8 mouse cellular contexts compared by ENCODE assay signal in the genomic region with DNA sequence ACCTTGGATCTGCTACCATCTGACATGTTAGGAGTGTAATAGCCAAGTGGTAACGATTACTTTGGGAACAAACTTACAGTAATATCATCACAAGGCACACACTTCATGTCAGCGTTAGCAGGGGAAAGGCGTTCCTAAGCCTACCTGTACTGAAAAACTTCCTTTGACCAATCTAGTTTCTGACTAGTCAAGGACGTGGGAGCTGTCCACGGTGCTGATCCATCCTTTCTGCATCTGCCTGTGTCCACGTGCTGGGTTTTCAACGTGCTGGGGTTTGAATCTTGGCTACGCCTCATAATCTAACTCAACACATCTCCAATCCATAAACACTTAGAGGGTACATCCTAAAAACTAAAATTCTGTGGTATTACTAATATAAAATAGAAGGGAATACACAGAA. TPM values are rescaled to one million over a fixed set of nuclear protein-coding genes. Genes with fewer than 3 reads are reported as not detected.
A peak's percentile ranks its signal among the peaks of the same experiment; 100 is the strongest.
DNase-seq lines count a peak whose midpoint lies in the region; ATAC-seq and TF ChIP-seq lines count a peak whose summit lies in the region.

No protein-coding gene starts in this region.

- TF ChIP-seq POLR2A in kidney, adult 2 months (IDR thresholded peaks at IDR 0.05; ENCODE audit: low read depth, low read length) = no peak

- no peak overlapping the region for H3K4me3 ChIP-seq in kidney, adult 2 months (ENCODE audit: insufficient read depth, low read depth, low read length)
- H3K4me3 ChIP-seq in kidney, embryonic 16.5 days (ENCODE audit: low read length) = no peak overlapping the region
- no peak overlapping the region for H3K4me3 ChIP-seq in ES-E14 (ENCODE audit: insufficient read depth in 1 of 2, low read depth in 1 of 2, low read length in 2 of 2, poor library complexity in 1 of 2, severe bottlenecking in 1 of 2)
- no peak overlapping the region for H3K4me3 ChIP-seq in midbrain, embryonic 15.5 days

- H3K9me3 ChIP-seq in kidney, embryonic 16.5 days (ENCODE audit: low read length) = no peaks in the 10 kb centered on the region
- no peaks in the 10 kb centered on the region for H3K9me3 ChIP-seq in ES-E14 (ENCODE audit: control insufficient read depth, insufficient read depth, low read depth, low read length)
- no peaks in the 10 kb centered on the region for H3K9me3 ChIP-seq in midbrain, embryonic 15.5 days

- no peaks in the 10 kb centered on the region for H3K36me3 ChIP-seq in kidney, adult 2 months (ENCODE audit: control insufficient read depth, insufficient read depth, low read length)
- H3K36me3 ChIP-seq in kidney, embryonic 16.5 days (ENCODE audit: insufficient read depth, low read length) = no peaks in the 10 kb centered on the region
- no peaks in the 10 kb centered on the region for H3K36me3 ChIP-seq in ES-E14 (ENCODE audit: control insufficient read depth, insufficient read depth, low read length, poor library complexity, severe bottlenecking)
- H3K36me3 ChIP-seq in midbrain, embryonic 15.5 days (replicated peaks) = no peaks in the 10 kb centered on the region

- H3K27ac ChIP-seq in kidney, adult 2 months (ENCODE audit: insufficient read depth, low read depth, low read length) = no peak overlapping the region
- no peak overlapping the region for H3K27ac ChIP-seq in kidney, embryonic 16.5 days (ENCODE audit: low read length)
- H3K27ac ChIP-seq in ES-E14 (ENCODE audit: insufficient read depth, low read depth, low read length, poor library complexity, severe bottlenecking) = no peak overlapping the region
- H3K27ac ChIP-seq in midbrain, embryonic 15.5 days = no peak overlapping the region

- 19% methylated on average over 8 of the region's 8 CpGs for WGBS in kidney, adult 2 months
- 30% methylated on average over 8 of the region's 8 CpGs for WGBS in kidney, embryonic 16.5 days
- WGBS in midbrain, embryonic 15.5 days = 33% methylated on average over 8 of the region's 8 CpGs

- no peaks in the 10 kb centered on the region for H3K27me3 ChIP-seq in kidney, adult 2 months (replicated peaks; ENCODE audit: control insufficient read depth, insufficient read depth, low read length)
- H3K27me3 ChIP-seq in kidney, embryonic 16.5 days (ENCODE audit: insufficient read depth, low read length) = no peaks in the 10 kb centered on the region
- H3K27me3 ChIP-seq in midbrain, embryonic 15.5 days (replicated peaks) = no peaks in the 10 kb centered on the region

- no peak overlapping the region for H3K4me2 ChIP-seq in kidney, embryonic 16.5 days (replicated peaks; ENCODE audit: low read depth, low read length)
- no peak overlapping the region for H3K4me2 ChIP-seq in midbrain, embryonic 15.5 days

- ATAC-seq in kidney, embryonic 16.5 days (ENCODE audit: low FRiP score, low TSS enrichment) = no peak
- ATAC-seq in common myeloid progenitor, adult 5-6 weeks (replicated peaks; ENCODE audit: low read depth, poor library complexity, severe bottlenecking) = peak; percentile 62
- no peak for ATAC-seq in midbrain, embryonic 15.5 days (replicated peaks)

- DNase-seq in kidney, adult 2 months = peak; percentile 34
- DNase-seq in ES-E14 (ENCODE audit: low read depth, low spot score) = peak; percentile 62
- DNase-seq in lung, postnatal 14 days = peak; percentile 66
- no peak for DNase-seq in frontal cortex, adult 2 months (ENCODE audit: extremely low spot score in 1 of 2, low spot score in 1 of 2)
- no peak for DNase-seq in frontal cortex, postnatal 10 days (ENCODE audit: low spot score in 2 of 2)

- in situ Hi-C loops in ES-E14 (cut with MboI; ENCODE audit: low sequenced_read_pairs in 2 of 2, unreplicated experiment in 2 of 2) = no loop called here

- no peak overlapping the region for H3K9ac ChIP-seq in kidney, embryonic 16.5 days (replicated peaks; ENCODE audit: low read length)
- H3K9ac ChIP-seq in ES-E14 (ENCODE audit: insufficient read depth, low read depth, low read length, poor library complexity, severe bottlenecking) = no peak overlapping the region
- no peak overlapping the region for H3K9ac ChIP-seq in midbrain, embryonic 15.5 days

- no peaks in the 10 kb centered on the region for H3K4me1 ChIP-seq in kidney, adult 2 months (ENCODE audit: control insufficient read depth, insufficient read depth, low read length)
- H3K4me1 ChIP-seq in kidney, embryonic 16.5 days (ENCODE audit: insufficient read depth, low read length) = no peaks in the 10 kb centered on the region
- 0 out of 4 replicates have a peak, but pooled peaks cover 0 to 3% of the 10 kb centered on the region in 2 experiments for H3K4me1 ChIP-seq in ES-E14 (ENCODE audit: control insufficient read depth in 2 of 2, insufficient read depth in 2 of 2, low read length in 2 of 2, poor library complexity in 1 of 2)
- no peaks in the 10 kb centered on the region for H3K4me1 ChIP-seq in midbrain, embryonic 15.5 days

- TF ChIP-seq CTCF in kidney, adult 2 months (conservative IDR thresholded peaks at IDR 0.05; ENCODE audit: insufficient read depth, insufficient read length, low read depth, low read length) = no peak

TF ChIP-seq in ES-E14, 5 proteins besides CTCF, POLR2A, EP300 and RAD21:
- TF ChIP-seq MAFK (IDR thresholded peaks at IDR 0.05; ENCODE audit: insufficient read depth, low read depth, low read length) = no peak
- no peak for TF ChIP-seq CHD2 (IDR thresholded peaks at IDR 0.05; ENCODE audit: low read depth, low read length)
- no peak for TF ChIP-seq HCFC1 (IDR thresholded peaks at IDR 0.05; ENCODE audit: borderline replicate concordance, insufficient read depth, low read length)
- no peak for TF ChIP-seq ZC3H11A (IDR thresholded peaks at IDR 0.05; ENCODE audit: borderline replicate concordance, low read depth, low read length)
- TF ChIP-seq ZNF384 (IDR thresholded peaks at IDR 0.05; ENCODE audit: low read depth, low read length) = no peak

RNA-seq across cellular contexts. Expression of gene Slc31a2, which starts 5.4 kb away (rescaled TPM):
- 26.6 and 33.0 TPM in 2 replicates for polyA plus RNA-seq in kidney, adult 2 months (2012; rRNA removed)
- 30.7 and 31.9 TPM in 2 replicates for polyA plus RNA-seq in kidney, embryonic 16.5 days (2015; fragmentation: Nextera tagmentation; extraction: Ambion mirVana)
- 16.5 and 23.0 TPM in 2 replicates for total RNA-seq in ES-E14 (2012; rRNA removed)
- 4.9 and 6.8 TPM in 2 replicates for total RNA-seq in common myeloid progenitor, adult 5-6 weeks (2017)
- 10.3 and 11.6 TPM in 2 replicates for polyA plus RNA-seq in frontal cortex, adult 2 months (2012; rRNA removed)
- 19.3 and 19.7 TPM in 2 replicates for polyA plus RNA-seq in midbrain, embryonic 15.5 days (2015; fragmentation: Nextera tagmentation; extraction: Ambion mirVana)

RNA-seq across cellular contexts. Expression of gene Zfp37, which starts 26.1 kb away (rescaled TPM):
- polyA plus RNA-seq in kidney, adult 2 months (2012; rRNA removed) = 0.26 and 0.50 TPM in 2 replicates
- 10.8 and 12.0 TPM in 2 replicates for polyA plus RNA-seq in kidney, embryonic 16.5 days (2015; fragmentation: Nextera tagmentation; extraction: Ambion mirVana)
- 6.2 and 7.2 TPM in 2 replicates for total RNA-seq in ES-E14 (2012; rRNA removed)
- not detected in 2 replicates for total RNA-seq in common myeloid progenitor, adult 5-6 weeks (2017)
- polyA plus RNA-seq in frontal cortex, adult 2 months (2012; rRNA removed) = 11.6 and 11.9 TPM in 2 replicates
- polyA plus RNA-seq in midbrain, embryonic 15.5 days (2015; fragmentation: Nextera tagmentation; extraction: Ambion mirVana) = 31.4 and 31.6 TPM in 2 replicates

Comparison
In these comparisons a context has a peak if more than half of its experiments do, and no peak if none do; other contexts are left out.
1. DNase-seq: peak in kidney, adult 2 months (single experiment), ES-E14 (single experiment) and lung, postnatal 14 days (single experiment); none in frontal cortex, adult 2 months (0 of 2) and frontal cortex, postnatal 10 days (0 of 2).